Mouse (Mus musculus) bone marrow, adult 2 months (tissue): ENCODE results near the gene Pla2g15. TPM values are rescaled to one million over a fixed set of nuclear protein-coding genes. Genes with fewer than 3 reads are reported as not detected.

Experiments
- H3K27ac ChIP-seq: fragments of 200-500 bp; 2 replicates; pipeline ENCODE4 v1.5.1; 2012; ENCODE audit warnings: low read depth, mild to moderate bottlenecking, control low read depth, inconsistent platforms, low read length; ENCODE audit not compliant: control insufficient read depth, poor library complexity, insufficient read depth
- H3K4me1 ChIP-seq: fragments of 200-500 bp; 2 replicates; pipeline ENCODE4 v1.6.1; 2011; ENCODE audit warnings: low read length; ENCODE audit not compliant: control insufficient read depth, insufficient read depth
- H3K4me3 ChIP-seq: fragments of 200-500 bp; replicated peaks from 2 replicates; pipeline ENCODE3; 2011; ENCODE audit warnings: mild to moderate bottlenecking, low read depth, low read length, control low read depth; ENCODE audit not compliant: control insufficient read depth
- CTCF ChIP-seq: fragments of 200-500 bp; IDR thresholded peaks from 2 replicates; pipeline ENCODE4 v1.5.1; 2011; ENCODE audit warnings: low read length, control low read depth; ENCODE audit not compliant: control insufficient read depth, insufficient read depth
- POLR2A ChIP-seq: fragments of 200-500 bp; IDR thresholded peaks from 2 replicates; pipeline ENCODE4 v1.6.1; 2011; ENCODE audit warnings: low read depth, mild to moderate bottlenecking, control low read depth, low read length, borderline replicate concordance; ENCODE audit not compliant: control insufficient read depth
- WGBS: fragments of 180-500 bp; shearing (Covaris S2); methylation state at CpG from one replicate; pipeline ENCODE4 v1.1.7; 2018; 5-methylcytosine and 5-hydroxymethylcytosine counted together
- polyA plus RNA-seq: library from polyadenylated mRNA; stranded (reverse); fragments of >200 nt; gene quantifications from 2 replicates; pipeline ENCODE4 v1.2.4, GENCODE M21; 2011; ENCODE audit warnings: low replicate concordance; ENCODE audit not compliant: missing spikeins, insufficient read depth, insufficient read length

Pla2g15 gene
- polyA plus RNA-seq, result 8.4 and 20.8 TPM in 2 replicates

GRCm38 (mm10) chr8:106149801-106150652 is at the start of gene Pla2g15:
TSS of gene Pla2g15 (plus strand) at chr8:106150399.
- peak; percentile 83 for TF ChIP-seq POLR2A
- no peak for TF ChIP-seq CTCF
- Histone ChIP-seq H3K4me3 (peak within 1 kb of the TSS; percentile 82), H3K27ac (peak within 1 kb of the TSS; percentile 69), H3K4me1 (peaks cover 6% of the 10 kb centered on the region)
- under 1% methylated on average over 38 of the region's 38 CpGs for WGBS

DNA sequence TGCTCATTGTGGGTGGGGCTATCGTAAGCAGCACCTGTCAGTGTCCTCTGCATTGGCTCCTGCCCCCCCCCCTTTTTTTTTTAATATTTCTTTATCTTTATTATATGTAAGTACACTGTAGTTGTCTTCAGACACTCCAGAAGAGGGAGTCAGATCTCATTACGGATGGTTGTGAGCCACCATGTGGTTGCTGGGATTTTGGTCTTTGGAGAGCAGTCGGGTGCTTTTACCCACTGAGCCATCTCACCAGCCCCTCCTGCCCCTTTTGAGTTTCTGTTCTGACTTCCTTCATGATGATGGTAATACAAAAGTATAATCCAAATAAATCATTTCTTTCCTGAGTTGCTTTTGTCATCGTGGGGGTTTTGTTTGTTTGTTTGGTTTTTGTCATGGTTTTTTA is 47.9 kb upstream of the Pla2g15 start:
- TF ChIP-seq CTCF (no peak), POLR2A (no peak)
- 86% methylated on average over 4 of the region's 4 CpGs for WGBS
- Histone ChIP-seq H3K4me3 (no peak overlapping the region), H3K27ac (no peak overlapping the region), H3K4me1 (no peaks in the 10 kb centered on the region; the same call in 1 of the 2 replicates)

- Histone ChIP-seq H3K4me1 (no peaks in the 10 kb centered on the region; the same call in 1 of the 2 replicates), H3K4me3 (no peak overlapping the region), H3K27ac (no peak overlapping the region)
- 78% methylated on average over 2 of the region's 2 CpGs for WGBS
- no peak for TF ChIP-seq CTCF
Measured at GRCm38 (mm10) chr8:106103888-106104287, 46.3 kb upstream of the Pla2g15 start.

DNA sequence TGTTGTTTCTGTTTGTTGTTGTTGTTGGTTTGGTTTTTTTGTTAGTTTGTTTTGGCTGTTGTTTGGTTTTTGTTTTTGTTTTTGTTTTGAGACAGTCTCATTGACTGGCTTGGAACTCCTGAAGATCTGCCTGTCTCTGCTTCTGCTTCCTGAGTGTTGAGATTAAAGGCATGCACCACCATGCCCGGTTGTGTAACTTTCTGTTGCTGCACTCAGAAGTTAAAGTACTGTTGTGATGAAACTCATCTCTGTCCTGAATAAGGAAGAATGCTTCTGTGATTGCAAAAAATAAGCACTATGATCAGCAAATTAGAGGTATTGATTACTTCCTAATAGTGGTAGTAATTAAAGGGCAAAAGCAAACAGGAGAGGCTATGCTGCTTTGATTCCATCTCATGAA is 44.0 kb upstream of the Pla2g15 start:
- 50% methylated on average over 1 of the region's 1 CpGs for WGBS

DNA sequence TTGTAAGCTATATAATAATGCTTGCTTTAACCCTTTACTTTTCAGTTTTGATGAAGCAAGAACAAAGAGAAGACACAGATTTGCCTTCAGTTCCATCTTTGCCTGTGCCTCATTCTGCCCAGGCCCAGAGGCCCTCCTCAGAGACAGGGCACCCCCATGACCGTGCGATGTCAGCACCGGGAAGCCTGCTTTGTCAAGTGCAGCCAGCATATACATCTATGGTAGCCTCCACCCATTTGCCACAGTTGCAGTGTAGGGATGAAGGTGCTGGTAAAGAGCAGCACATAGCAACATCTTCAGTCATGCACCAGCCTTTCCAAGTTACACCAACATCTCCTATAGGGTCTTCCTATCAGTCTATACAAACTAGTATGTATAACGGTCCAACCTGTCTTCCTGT is 42.1 kb upstream of the Pla2g15 start:
- TF ChIP-seq CTCF, result no peak
- Histone ChIP-seq H3K4me1 (no peaks in the 10 kb centered on the region; the same call in 1 of the 2 replicates), H3K27ac (no peak overlapping the region), H3K4me3 (no peak overlapping the region)
- 95% methylated on average over 4 of the region's 4 CpGs for WGBS

More for the DNA sequence above, 44.0 kb upstream of the Pla2g15 start:
- H3K27ac ChIP-seq, result no peak overlapping the region
- no peak overlapping the region for H3K4me3 ChIP-seq
- TF ChIP-seq POLR2A (no peak), CTCF (no peak)
- no peaks in the 10 kb centered on the region; the same call in 1 of the 2 replicates for H3K4me1 ChIP-seq

- Histone ChIP-seq H3K4me1 (no peaks in the 10 kb centered on the region; the same call in 1 of the 2 replicates), H3K27ac (no peak overlapping the region), H3K4me3 (no peak overlapping the region)
- TF ChIP-seq CTCF (no peak), POLR2A (no peak)
- 96% methylated on average over 3 of the region's 3 CpGs for WGBS
Measured at GRCm38 (mm10) chr8:106108729-106109128, 41.5 kb upstream of the Pla2g15 start.

- no peaks in the 10 kb centered on the region; the same call in 1 of the 2 replicates for H3K4me1 ChIP-seq
- TF ChIP-seq POLR2A, result no peak
- no peak for TF ChIP-seq CTCF
- H3K4me3 ChIP-seq, result no peak overlapping the region
- WGBS, result 84% methylated on average over 2 of the region's 2 CpGs
- no peak overlapping the region for H3K27ac ChIP-seq
Measured at GRCm38 (mm10) chr8:106112041-106112440, 38.2 kb upstream of the Pla2g15 start.

DNA sequence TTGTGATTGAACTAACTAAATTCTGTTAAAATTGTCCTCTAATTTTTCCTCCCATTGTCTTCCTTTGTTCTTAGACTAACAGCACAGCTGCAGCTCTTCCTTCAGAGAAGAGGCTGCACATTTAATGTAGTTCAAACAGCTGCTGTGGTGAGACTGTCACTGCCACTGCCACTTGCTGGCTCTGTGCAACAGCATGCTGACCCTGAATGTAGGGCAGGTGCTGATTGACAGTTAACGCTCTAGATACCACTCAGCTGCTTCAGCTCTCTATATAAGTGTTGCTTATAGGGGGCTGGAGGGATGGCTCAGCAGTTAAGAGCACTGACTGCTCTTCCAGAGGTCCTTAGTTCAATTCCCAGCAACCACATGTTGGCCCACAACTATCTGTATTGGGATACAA is 37.7 kb upstream of the Pla2g15 start:
- TF ChIP-seq CTCF, result no peak
- no peak for TF ChIP-seq POLR2A
- H3K4me1 ChIP-seq, result no peaks in the 10 kb centered on the region; the same call in 1 of the 2 replicates
- no peak overlapping the region for H3K27ac ChIP-seq
- WGBS, result 90% methylated on average over 1 of the region's 1 CpGs
- no peak overlapping the region for H3K4me3 ChIP-seq
